ENCODE assay signal across 7 mouse cellular contexts in genomic region chr2:68472551-68472910, GRCm38 (mm10). TPM values are rescaled to one million over a fixed set of nuclear protein-coding genes. Genes with fewer than 3 reads are reported as not detected.
DNase-seq lines count a peak whose midpoint lies in the region; ATAC-seq and TF ChIP-seq lines count a peak whose summit lies in the region.

No protein-coding gene starts in this region.

- DNase-seq in lung, adult 18-20 months: no peak
- DNase-seq in forebrain, embryonic 14.5 days (ENCODE audit: low spot score): peak; percentile 27
- no peak for DNase-seq in limb, embryonic 14.5 days (ENCODE audit: low spot score)
- no peak for DNase-seq in layer of hippocampus, postnatal 25 days (ENCODE audit: extremely low spot score in 1 of 2, low spot score in 1 of 2)
- no peak for DNase-seq in cerebellum, adult 18-20 months

- H3K9me3 ChIP-seq in lung, embryonic 16.5 days (ENCODE audit: control insufficient read depth, low read length): no peaks in the 10 kb centered on the region
- no peaks in the 10 kb centered on the region for H3K9me3 ChIP-seq in forebrain, embryonic 14.5 days (replicated peaks; ENCODE audit: control insufficient read depth, low read length)
- H3K9me3 ChIP-seq in limb, embryonic 14.5 days (ENCODE audit: control insufficient read depth, low read length): no peaks in the 10 kb centered on the region
- no peaks in the 10 kb centered on the region for H3K9me3 ChIP-seq in stomach, embryonic 15.5 days

- no peaks in the 10 kb centered on the region for H3K36me3 ChIP-seq in lung, embryonic 16.5 days (ENCODE audit: control insufficient read depth, insufficient read depth, low read length)
- H3K36me3 ChIP-seq in forebrain, embryonic 14.5 days (ENCODE audit: control insufficient read depth, insufficient read depth, low read length): no peaks in the 10 kb centered on the region
- H3K36me3 ChIP-seq in limb, embryonic 14.5 days (ENCODE audit: control insufficient read depth, insufficient read depth, low read length): no peaks in the 10 kb centered on the region
- no peaks in the 10 kb centered on the region for H3K36me3 ChIP-seq in stomach, embryonic 15.5 days

- TF ChIP-seq POLR2A in limb, embryonic 14.5 days (IDR thresholded peaks at IDR 0.05; ENCODE audit: borderline replicate concordance, extremely low read depth, insufficient read depth, insufficient read length): no peak

- peak; percentile 18 for ATAC-seq in lung, embryonic 16.5 days (ENCODE audit: low read depth)
- peak; percentile 8; the same call in 1 of the 2 replicates for ATAC-seq in forebrain, embryonic 14.5 days
- ATAC-seq in limb, embryonic 14.5 days (ENCODE audit: low FRiP score, low read depth): peak; percentile 8; the same call in 1 of the 2 replicates
- ATAC-seq in stomach, embryonic 15.5 days (ENCODE audit: insufficient read depth, low FRiP score, low read depth): 0 out of 2 replicates have a peak, but pooled peaks have one; percentile 5

- 2% methylated on average over 5 of the region's 5 CpGs for WGBS in lung, embryonic 16.5 days
- 2% methylated on average over 5 of the region's 5 CpGs for WGBS in forebrain, embryonic 14.5 days
- 3% methylated on average over 5 of the region's 5 CpGs for WGBS in limb, embryonic 14.5 days
- WGBS in stomach, embryonic 15.5 days: 5% methylated on average over 5 of the region's 5 CpGs

- peak overlapping the region; percentile 86 for H3K9ac ChIP-seq in lung, embryonic 16.5 days (ENCODE audit: low read length)
- H3K9ac ChIP-seq in forebrain, embryonic 14.5 days (ENCODE audit: low read length): peak overlapping the region; percentile 88
- H3K9ac ChIP-seq in limb, embryonic 14.5 days (ENCODE audit: low read depth, low read length, severe bottlenecking): peak overlapping the region; percentile 83
- H3K9ac ChIP-seq in stomach, embryonic 15.5 days: no peak overlapping the region

- peak overlapping the region; percentile 98 for H3K4me2 ChIP-seq in lung, embryonic 16.5 days (ENCODE audit: low read depth, low read length)
- H3K4me2 ChIP-seq in forebrain, embryonic 14.5 days (ENCODE audit: low read length): peak overlapping the region; percentile 87
- H3K4me2 ChIP-seq in limb, embryonic 14.5 days (replicated peaks; ENCODE audit: low read depth, low read length, severe bottlenecking): peak overlapping the region; percentile 86
- H3K4me2 ChIP-seq in stomach, embryonic 15.5 days: peak overlapping the region; percentile 94

- peaks cover 15% of the 10 kb centered on the region for H3K4me1 ChIP-seq in lung, embryonic 16.5 days (replicated peaks; ENCODE audit: control insufficient read depth, insufficient read depth, low read length)
- H3K4me1 ChIP-seq in forebrain, embryonic 14.5 days (ENCODE audit: control insufficient read depth, insufficient read depth, low read length): peaks cover 7% of the 10 kb centered on the region; the same call in 1 of the 2 replicates
- H3K4me1 ChIP-seq in limb, embryonic 14.5 days (ENCODE audit: control insufficient read depth, insufficient read depth, low read length): no peaks in the 10 kb centered on the region
- H3K4me1 ChIP-seq in stomach, embryonic 15.5 days: peaks cover 6% of the 10 kb centered on the region; the same call in 1 of the 2 replicates

- no peaks in the 10 kb centered on the region for H3K27me3 ChIP-seq in lung, embryonic 16.5 days (ENCODE audit: control insufficient read depth, insufficient read depth, low read depth, low read length)
- no peaks in the 10 kb centered on the region for H3K27me3 ChIP-seq in forebrain, embryonic 14.5 days (replicated peaks; ENCODE audit: control insufficient read depth, insufficient read depth, low read length)
- no peaks in the 10 kb centered on the region for H3K27me3 ChIP-seq in limb, embryonic 14.5 days (ENCODE audit: control insufficient read depth, insufficient read depth, low read length)
- H3K27me3 ChIP-seq in stomach, embryonic 15.5 days (replicated peaks): no peaks in the 10 kb centered on the region

- H3K4me3 ChIP-seq in lung, embryonic 16.5 days (ENCODE audit: low read length): peak overlapping the region; percentile 88
- H3K4me3 ChIP-seq in forebrain, embryonic 14.5 days (ENCODE audit: low read depth, low read length): peak overlapping the region; percentile 87
- H3K4me3 ChIP-seq in limb, embryonic 14.5 days (replicated peaks; ENCODE audit: low read length): peak overlapping the region; percentile 86
- H3K4me3 ChIP-seq in stomach, embryonic 15.5 days (replicated peaks): peak overlapping the region; percentile 94

- peak overlapping the region; percentile 87 for H3K27ac ChIP-seq in lung, embryonic 16.5 days (ENCODE audit: low read length)
- H3K27ac ChIP-seq in forebrain, embryonic 14.5 days (ENCODE audit: low read depth, low read length): peak overlapping the region; percentile 86; the same call in 1 of the 2 replicates
- H3K27ac ChIP-seq in limb, embryonic 14.5 days (replicated peaks; ENCODE audit: low read depth, low read length): peak overlapping the region; percentile 84
- peak overlapping the region; percentile 92 for H3K27ac ChIP-seq in stomach, embryonic 15.5 days

RNA-seq across cellular contexts. Expression of gene Stk39, which starts 0.5 kb away (rescaled TPM):
- polyA plus RNA-seq in lung, embryonic 16.5 days (2015; fragmentation: Nextera tagmentation; extraction: Ambion mirVana): 7.9 and 13.0 TPM in 2 replicates
- polyA plus RNA-seq in forebrain, embryonic 14.5 days (2014; fragmentation: Nextera tagmentation; extraction: Ambion mirVana): 23.7 and 24.0 TPM in 2 replicates
- polyA plus RNA-seq in limb, embryonic 14.5 days (2012; rRNA removed): 12.1 and 14.9 TPM in 2 replicates
- 16.8 and 18.4 TPM in 2 replicates for polyA plus RNA-seq in limb, embryonic 14.5 days (2014; fragmentation: Nextera tagmentation; extraction: Ambion mirVana)
- 20.3 and 21.7 TPM in 2 replicates for polyA plus RNA-seq in stomach, embryonic 15.5 days (2015; fragmentation: Nextera tagmentation; extraction: Ambion mirVana)
- total RNA-seq in layer of hippocampus, postnatal 25 days (2021): 10 to 100 TPM; 57.8 to 62.4 TPM
